Mouse (Mus musculus) lung, adult 2 months (tissue): ENCODE results near the gene Map3k21.

Experiments
- CTCF ChIP-seq: fragments of 200-500 bp; IDR thresholded peaks from 2 replicates; pipeline ENCODE4 v1.5.1; 2011; ENCODE audit warnings: mild to moderate bottlenecking, low read length, control low read depth; ENCODE audit not compliant: insufficient read depth
- POLR2A ChIP-seq: fragments of 200-500 bp; IDR thresholded peaks from 2 replicates; pipeline ENCODE4 v1.6.1; 2011; ENCODE audit warnings: low read depth, mild to moderate bottlenecking, control low read depth, low read length, borderline replicate concordance; ENCODE audit errors: extremely low read depth

- TF ChIP-seq POLR2A (no peak), CTCF (no peak)
These were observed 37.6 kb upstream of the Map3k21 start for GRCm38 (mm10) chr8:125872501-125873249.
